Mouse (Mus musculus): Measurements from ENCODE around the gene Ank3. TPM values are rescaled to one million over a fixed set of nuclear protein-coding genes. Genes with fewer than 3 reads are reported as not detected.
A peak's percentile ranks its signal among the peaks of the same experiment; 100 is the strongest.

Ank3 gene
- polyA plus RNA-seq, 1 experiment: 9.3 TPM

GRCm38 (mm10) chr10:69569740-69570139 is 171.2 kb downstream of the Ank3 start:
- WGBS: 68% methylated on average over 8 of the region's 8 CpGs
- Histone ChIP-seq H3K4me3 (ENCODE audit: low read depth, low read length) (no peak overlapping the region), H3K36me3 (ENCODE audit: control insufficient read depth, insufficient read depth, low read length) (no peaks in the 10 kb centered on the region), H3K4me1 (ENCODE audit: control insufficient read depth, insufficient read depth, insufficient read length, low read length) (peaks cover 1% of the 10 kb centered on the region; the same call in 1 of the 2 replicates), H3K27ac (ENCODE audit: insufficient read depth, low read depth, low read length) (no peak overlapping the region), H3K27me3 (ENCODE audit: control insufficient read depth, insufficient read depth, low read length) (0 out of 2 replicates have a peak, but pooled peaks cover 6% of the 10 kb centered on the region)
- TF ChIP-seq CTCF (IDR thresholded peaks at IDR 0.05; ENCODE audit: extremely low read depth, insufficient read length, insufficient replicate concordance, low read depth, low read length): no peak
- TF ChIP-seq POLR2A (IDR thresholded peaks at IDR 0.05; ENCODE audit: low read depth, low read length): no peak

- Histone ChIP-seq H3K4me3 (ENCODE audit: low read depth, low read length) (no peak overlapping the region), H3K27me3 (ENCODE audit: control insufficient read depth, insufficient read depth, low read length) (0 out of 2 replicates have a peak, but pooled peaks cover 6% of the 10 kb centered on the region), H3K4me1 (ENCODE audit: control insufficient read depth, insufficient read depth, insufficient read length, low read length) (peaks cover 1% of the 10 kb centered on the region; the same call in 1 of the 2 replicates), H3K27ac (ENCODE audit: insufficient read depth, low read depth, low read length) (no peak overlapping the region), H3K36me3 (ENCODE audit: control insufficient read depth, insufficient read depth, low read length) (no peaks in the 10 kb centered on the region)
- TF ChIP-seq POLR2A (IDR thresholded peaks at IDR 0.05; ENCODE audit: low read depth, low read length) (no peak), CTCF (IDR thresholded peaks at IDR 0.05; ENCODE audit: extremely low read depth, insufficient read length, insufficient replicate concordance, low read depth, low read length) (no peak)
- 31% methylated on average over 18 of the region's 18 CpGs for WGBS
Observed at GRCm38 (mm10) chr10:69570466-69571288, 172.1 kb downstream of the Ank3 start.

- Histone ChIP-seq H3K27me3 (ENCODE audit: control insufficient read depth, insufficient read depth, low read length) (0 out of 2 replicates have a peak, but pooled peaks cover 6% of the 10 kb centered on the region), H3K27ac (ENCODE audit: insufficient read depth, low read depth, low read length) (no peak overlapping the region), H3K4me3 (ENCODE audit: low read depth, low read length) (peak overlapping the region; percentile 63), H3K4me1 (ENCODE audit: control insufficient read depth, insufficient read depth, insufficient read length, low read length) (peaks cover 1% of the 10 kb centered on the region; the same call in 1 of the 2 replicates), H3K36me3 (ENCODE audit: control insufficient read depth, insufficient read depth, low read length) (no peaks in the 10 kb centered on the region)
- TF ChIP-seq CTCF (IDR thresholded peaks at IDR 0.05; ENCODE audit: extremely low read depth, insufficient read length, insufficient replicate concordance, low read depth, low read length) (no peak), POLR2A (IDR thresholded peaks at IDR 0.05; ENCODE audit: low read depth, low read length) (no peak)
- 3% methylated on average over 8 of the region's 8 CpGs for WGBS
Observed at GRCm38 (mm10) chr10:69571422-69571821, 172.8 kb downstream of the Ank3 start.

- H3K4me3 ChIP-seq (ENCODE audit: low read depth, low read length): no peak overlapping the region
- H3K4me1 ChIP-seq (ENCODE audit: control insufficient read depth, insufficient read depth, insufficient read length, low read length): peaks cover 1% of the 10 kb centered on the region; the same call in 1 of the 2 replicates
- no peak for TF ChIP-seq POLR2A (IDR thresholded peaks at IDR 0.05; ENCODE audit: low read depth, low read length)
- TF ChIP-seq CTCF (IDR thresholded peaks at IDR 0.05; ENCODE audit: extremely low read depth, insufficient read length, insufficient replicate concordance, low read depth, low read length): no peak
- 3% methylated on average over 9 of the region's 9 CpGs for WGBS
- H3K27me3 ChIP-seq (ENCODE audit: control insufficient read depth, insufficient read depth, low read length): 0 out of 2 replicates have a peak, but pooled peaks cover 6% of the 10 kb centered on the region
- no peak overlapping the region for H3K27ac ChIP-seq (ENCODE audit: insufficient read depth, low read depth, low read length)
- no peaks in the 10 kb centered on the region for H3K36me3 ChIP-seq (ENCODE audit: control insufficient read depth, insufficient read depth, low read length)
Observed at GRCm38 (mm10) chr10:69571972-69572371, 173.4 kb downstream of the Ank3 start.

GRCm38 (mm10) chr10:69573054-69573453 is 174.5 kb downstream of the Ank3 start:
- Histone ChIP-seq H3K27ac (ENCODE audit: insufficient read depth, low read depth, low read length) (no peak overlapping the region), H3K4me3 (ENCODE audit: low read depth, low read length) (no peak overlapping the region), H3K27me3 (ENCODE audit: control insufficient read depth, insufficient read depth, low read length) (0 out of 2 replicates have a peak, but pooled peaks cover 6% of the 10 kb centered on the region), H3K36me3 (ENCODE audit: control insufficient read depth, insufficient read depth, low read length) (no peaks in the 10 kb centered on the region), H3K4me1 (ENCODE audit: control insufficient read depth, insufficient read depth, insufficient read length, low read length) (peaks cover 1% of the 10 kb centered on the region; the same call in 1 of the 2 replicates)
- TF ChIP-seq CTCF (IDR thresholded peaks at IDR 0.05; ENCODE audit: extremely low read depth, insufficient read length, insufficient replicate concordance, low read depth, low read length): no peak
- no peak for TF ChIP-seq POLR2A (IDR thresholded peaks at IDR 0.05; ENCODE audit: low read depth, low read length)
- 67% methylated on average over 7 of the region's 7 CpGs for WGBS

- no peak overlapping the region for H3K4me3 ChIP-seq (ENCODE audit: low read depth, low read length)
- H3K4me1 ChIP-seq (ENCODE audit: control insufficient read depth, insufficient read depth, insufficient read length, low read length): peaks cover 1% of the 10 kb centered on the region; the same call in 1 of the 2 replicates
- no peak overlapping the region for H3K27ac ChIP-seq (ENCODE audit: insufficient read depth, low read depth, low read length)
- no peaks in the 10 kb centered on the region for H3K36me3 ChIP-seq (ENCODE audit: control insufficient read depth, insufficient read depth, low read length)
- TF ChIP-seq CTCF (IDR thresholded peaks at IDR 0.05; ENCODE audit: extremely low read depth, insufficient read length, insufficient replicate concordance, low read depth, low read length) (no peak), POLR2A (IDR thresholded peaks at IDR 0.05; ENCODE audit: low read depth, low read length) (no peak)
- WGBS: 15% methylated on average over 3 of the region's 3 CpGs
- 0 out of 2 replicates have a peak, but pooled peaks cover 6% of the 10 kb centered on the region for H3K27me3 ChIP-seq (ENCODE audit: control insufficient read depth, insufficient read depth, low read length)
Observed at GRCm38 (mm10) chr10:69573746-69574145, 175.2 kb downstream of the Ank3 start.

GRCm38 (mm10) chr10:69574190-69574663 is 175.7 kb downstream of the Ank3 start:
- H3K4me3 ChIP-seq (ENCODE audit: low read depth, low read length): no peak overlapping the region
- TF ChIP-seq POLR2A (IDR thresholded peaks at IDR 0.05; ENCODE audit: low read depth, low read length): no peak
- no peak for TF ChIP-seq CTCF (IDR thresholded peaks at IDR 0.05; ENCODE audit: extremely low read depth, insufficient read length, insufficient replicate concordance, low read depth, low read length)
- H3K36me3 ChIP-seq (ENCODE audit: control insufficient read depth, insufficient read depth, low read length): no peaks in the 10 kb centered on the region
- peaks cover 1% of the 10 kb centered on the region; the same call in 1 of the 2 replicates for H3K4me1 ChIP-seq (ENCODE audit: control insufficient read depth, insufficient read depth, insufficient read length, low read length)
- 14% methylated on average over 11 of the region's 11 CpGs for WGBS
- 0 out of 2 replicates have a peak, but pooled peaks cover 6% of the 10 kb centered on the region for H3K27me3 ChIP-seq (ENCODE audit: control insufficient read depth, insufficient read depth, low read length)
- no peak overlapping the region for H3K27ac ChIP-seq (ENCODE audit: insufficient read depth, low read depth, low read length)
